In the genomic region with DNA sequence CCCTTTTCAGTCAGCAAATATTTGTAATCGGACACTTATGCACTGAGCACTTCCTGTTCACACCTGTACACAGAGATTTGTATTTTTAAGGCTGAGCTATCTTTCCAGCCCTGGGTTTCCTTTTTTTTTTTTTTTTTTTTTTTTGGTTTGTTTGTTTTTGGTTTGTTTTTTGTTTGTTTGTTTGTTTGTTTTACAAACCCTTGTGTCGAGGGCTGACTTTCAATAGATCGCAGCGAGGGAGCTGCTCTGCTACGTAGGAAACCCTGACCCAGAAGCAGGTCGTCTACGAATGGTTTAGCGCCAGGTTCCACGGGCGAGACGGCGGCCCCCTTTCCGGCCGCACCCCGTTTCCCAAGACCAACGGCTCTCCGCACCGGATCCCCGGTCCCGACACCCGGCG, we compare ENCODE assay signal across 12 mouse cellular contexts.
A peak's percentile ranks its signal among the peaks of the same experiment; 100 is the strongest.
DNase-seq lines count a peak whose midpoint lies in the region; ATAC-seq and TF ChIP-seq lines count a peak whose summit lies in the region.
"Had no signal": no experiment of that assay in that cellular context is flagged by ENCODE, and none has a peak within 500 bp of the region (broad histone marks: within the 10 kb centered on the region; RNA-seq: fewer than 3 reads in every experiment).

No protein-coding gene starts in this region.

- H3K27me3 ChIP-seq in heart, embryonic 13.5 days (replicated peaks): no peaks in the 10 kb centered on the region
- no peaks in the 10 kb centered on the region for H3K27me3 ChIP-seq in heart, adult 2 months (ENCODE audit: control insufficient read depth, insufficient read depth, low read length)
- no peaks in the 10 kb centered on the region for H3K27me3 ChIP-seq in neural tube, embryonic 15.5 days (replicated peaks)

- no peak for DNase-seq in heart, adult 2 months
- DNase-seq in testis, postnatal 10 days (ENCODE audit: low spot score): peak; percentile 61
- no peak for DNase-seq in testis, postnatal 14 days (ENCODE audit: low spot score)
- DNase-seq in c-Kit-positive CD71-positive TER-119-negative erythroid progenitor cells, embryonic 14.5 days (ENCODE audit: low read depth): peak; percentile 5
- no peak for DNase-seq in layer of hippocampus, adult 9-11 months
- no peak for DNase-seq in cerebellum, adult 11-12 months
- DNase-seq: adrenal gland, postnatal 36 days; gastrocnemius, postnatal 10 days; lung, adult 2 months; thymus, postnatal 25 days had no signal

- no peaks in the 10 kb centered on the region for H3K9me3 ChIP-seq in heart, embryonic 13.5 days
- no peaks in the 10 kb centered on the region for H3K9me3 ChIP-seq in neural tube, embryonic 15.5 days (replicated peaks)

- 82% methylated on average over 22 of the region's 22 CpGs for whole genome bisulfite sequencing in heart, embryonic 13.5 days
- WGBS in heart, adult 2 months: 85% methylated on average over 22 of the region's 22 CpGs
- WGBS in neural tube, embryonic 15.5 days: 90% methylated on average over 21 of the region's 22 CpGs

- H3K4me1 ChIP-seq in heart, embryonic 13.5 days: peaks cover 26% of the 10 kb centered on the region
- H3K4me1 ChIP-seq in heart, adult 2 months (ENCODE audit: control insufficient read depth, insufficient read depth, low read length): peaks cover 6% of the 10 kb centered on the region
- peaks cover 10% of the 10 kb centered on the region for H3K4me1 ChIP-seq in neural tube, embryonic 15.5 days

- intact Hi-C loops in heart, adult 2 months (cut with DNase I): no loop called here

- peaks cover 41% of the 10 kb centered on the region for H3K36me3 ChIP-seq in heart, embryonic 13.5 days
- H3K36me3 ChIP-seq in heart, adult 2 months (ENCODE audit: control insufficient read depth, insufficient read depth, low read length): no peaks in the 10 kb centered on the region
- 0 out of 2 replicates have a peak, but pooled peaks cover 2% of the 10 kb centered on the region for H3K36me3 ChIP-seq in neural tube, embryonic 15.5 days

- no peak for TF ChIP-seq EP300 in heart, adult 2 months (IDR thresholded peaks at IDR 0.05; ENCODE audit: insufficient read depth, low read depth, low read length)

- H3K4me2 ChIP-seq in heart, embryonic 13.5 days: no peak overlapping the region
- H3K4me2 ChIP-seq in neural tube, embryonic 15.5 days: no peak overlapping the region

- H3K79me2 ChIP-seq in heart, adult 2 months (replicated peaks; ENCODE audit: control insufficient read depth, insufficient read depth, low read length): no peaks in the 10 kb centered on the region

- H3K9ac ChIP-seq in heart, embryonic 13.5 days: no peak overlapping the region
- no peak overlapping the region for H3K9ac ChIP-seq in heart, adult 2 months (ENCODE audit: low read depth, low read length)
- no peak overlapping the region for H3K9ac ChIP-seq in neural tube, embryonic 15.5 days (replicated peaks)

- H3K4me3 ChIP-seq in heart, embryonic 13.5 days: no peak overlapping the region
- H3K4me3 ChIP-seq in heart, adult 2 months: no peak overlapping the region
- no peak overlapping the region for H3K4me3 ChIP-seq in neural tube, embryonic 15.5 days (replicated peaks)

- no peak for TF ChIP-seq POLR2A in heart, adult 2 months (IDR thresholded peaks at IDR 0.05; ENCODE audit: insufficient read depth, low read depth, low read length)

- no peak for ATAC-seq in heart, embryonic 13.5 days (ENCODE audit: extremely low read depth, insufficient number of reproducible peaks, low FRiP score, low TSS enrichment)
- no peak for ATAC-seq in neural tube, embryonic 15.5 days (ENCODE audit: low FRiP score)

- no peak for TF ChIP-seq CTCF in heart, adult 2 months (IDR thresholded peaks at IDR 0.05)

- peak overlapping the region; percentile 66 for H3K27ac ChIP-seq in heart, embryonic 13.5 days (replicated peaks)
- H3K27ac ChIP-seq in heart, adult 2 months: no peak overlapping the region
- H3K27ac ChIP-seq in neural tube, embryonic 15.5 days (replicated peaks): no peak overlapping the region

Comparison
In these comparisons a context has a peak if more than half of its experiments do, and no peak if none do; other contexts are left out.
1. DNase-seq: peak in testis, postnatal 10 days (single experiment) and c-Kit-positive CD71-positive TER-119-negative erythroid progenitor cells, embryonic 14.5 days (single experiment); none in heart, adult 2 months (0 of 2), testis, postnatal 14 days (single experiment), layer of hippocampus, adult 9-11 months (single experiment) and cerebellum, adult 11-12 months (single experiment).